Mouse (Mus musculus): Measurements from ENCODE around the gene BC052040. TPM values are rescaled to one million over a fixed set of nuclear protein-coding genes. Genes with fewer than 3 reads are reported as not detected.

BC052040 gene
- total RNA-seq, 1 experiment from 2014 or later = 4.7 TPM

GRCm38 (mm10) chr2:115813721-115814120 lies 232.2 kb downstream of the BC052040 start:
- no peak for ATAC-seq (ENCODE audit: extremely low read depth, insufficient number of reproducible peaks, low FRiP score, poor library complexity, severe bottlenecking)

GRCm38 (mm10) chr2:115817959-115818358 lies 236.4 kb downstream of the BC052040 start:
- no peak for ATAC-seq (ENCODE audit: extremely low read depth, insufficient number of reproducible peaks, low FRiP score, poor library complexity, severe bottlenecking)

- no peak for ATAC-seq (ENCODE audit: extremely low read depth, insufficient number of reproducible peaks, low FRiP score, poor library complexity, severe bottlenecking)
Observed at GRCm38 (mm10) chr2:115822361-115822760, 240.8 kb downstream of the BC052040 start.
